Mouse (Mus musculus) natural killer cell, adult 2 months (primary cell): ENCODE data around the gene Il6st.
"Not testable (repeated sequence)": the region's sequence is repeated elsewhere in the genome, so short reads cannot be mapped to it uniquely, and the experiment has no call there.

Source experiments
- DNase-seq, 2 experiments: peaks; one replicate each; pipeline ENCODE4 v3.0.0; 2022; ENCODE audit warnings: low spot score in 2 of 2

The Il6st gene

DNA sequence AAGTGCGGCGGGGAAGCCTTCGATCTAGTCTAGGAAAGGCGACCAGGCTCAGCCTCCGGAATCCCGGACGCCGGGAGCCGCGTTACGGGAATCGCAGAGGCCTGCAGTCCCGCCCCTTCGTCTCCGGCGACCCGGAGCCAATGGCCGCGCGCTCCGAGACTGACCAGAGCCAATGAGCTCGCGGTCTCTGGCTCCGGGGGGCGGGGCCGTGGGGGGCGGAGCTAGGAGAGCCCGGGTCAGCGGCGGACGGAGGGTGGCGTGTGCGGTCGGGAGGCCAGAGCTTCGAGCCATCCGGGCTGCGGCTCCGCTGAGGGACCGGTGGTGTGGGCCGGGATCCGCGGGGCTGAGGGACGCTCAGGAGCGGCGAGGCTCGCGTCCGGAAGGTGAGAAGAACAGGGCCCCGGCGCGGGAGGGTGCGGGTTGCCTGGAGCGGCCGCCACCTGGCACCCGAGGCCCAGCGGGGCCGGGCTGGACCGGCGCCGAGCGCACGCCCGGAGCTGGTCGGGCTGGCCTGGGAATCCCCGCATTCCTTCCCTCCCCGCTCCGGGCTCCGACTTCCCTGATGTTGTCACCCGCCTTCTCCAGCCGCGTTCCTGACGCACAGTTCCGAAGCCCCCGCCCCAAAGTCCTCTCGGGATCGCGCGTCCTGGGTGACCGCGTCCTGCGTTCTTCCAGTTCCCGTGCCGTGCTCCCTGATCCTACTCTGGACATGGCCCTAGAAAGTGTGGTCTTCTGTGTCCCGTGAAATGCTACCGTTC lies at the start of gene Il6st:
Gene Il6st (plus strand): TSS at position 203 of the 758 bp plus-strand sequence.
- DNase-seq = peak; percentile 87 to 89

DNA sequence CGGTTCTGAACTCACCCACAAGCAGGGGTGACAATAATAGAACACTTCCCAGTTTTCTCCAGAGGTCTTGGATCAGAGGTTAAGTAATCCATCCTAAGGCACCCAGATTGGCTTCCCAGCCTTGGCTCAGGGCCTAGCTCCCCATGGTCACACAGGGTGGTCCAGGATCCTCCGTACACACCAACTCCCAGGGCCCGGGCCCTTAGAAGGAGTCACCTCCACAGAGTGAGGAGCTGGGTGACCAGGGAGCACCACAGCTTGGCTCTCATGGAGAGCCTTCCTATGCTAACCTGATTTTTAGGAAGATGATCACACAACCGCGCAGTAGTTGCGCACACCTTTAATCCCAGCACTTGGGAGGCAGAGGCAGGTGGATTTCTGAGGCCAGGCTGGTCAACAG lies 48.0 kb upstream of the Il6st start:
- DNase-seq = no peak

DNA sequence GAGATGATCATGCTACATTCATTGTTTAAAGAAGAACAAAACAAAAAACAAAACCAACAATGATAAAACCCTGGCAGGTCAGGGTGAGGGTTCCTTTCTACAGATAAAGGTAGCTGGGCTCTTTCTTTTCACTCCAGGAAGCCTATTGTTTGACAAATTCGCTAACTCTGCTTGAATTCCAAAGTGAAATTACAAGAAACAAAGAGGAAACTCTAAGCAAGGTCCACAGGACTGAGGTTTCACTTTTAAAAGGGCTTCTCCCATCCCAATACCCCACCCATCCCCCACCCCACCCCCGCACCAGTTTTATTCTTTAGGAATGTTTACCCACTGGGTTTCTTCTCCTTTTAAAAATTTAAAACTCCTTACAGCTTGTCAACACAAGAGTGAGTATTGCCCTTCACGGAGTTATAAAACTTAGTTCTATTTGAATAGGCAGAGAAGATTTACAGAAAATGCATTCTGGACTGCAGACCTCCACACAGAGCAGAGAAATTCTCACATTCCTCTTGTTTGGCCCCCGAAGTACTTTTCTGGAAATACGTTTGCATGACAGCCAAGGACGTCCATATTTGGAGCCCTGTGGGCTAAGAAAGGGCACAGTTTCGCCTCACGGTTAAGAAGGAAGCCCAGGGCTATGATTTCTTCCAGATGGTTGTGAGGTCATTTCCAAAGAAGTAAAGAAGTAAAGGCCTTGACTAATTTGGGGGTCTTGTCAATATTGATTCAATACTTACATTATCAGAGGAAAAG lies 47.3 kb upstream of the Il6st start:
- DNase-seq = no peak

DNA sequence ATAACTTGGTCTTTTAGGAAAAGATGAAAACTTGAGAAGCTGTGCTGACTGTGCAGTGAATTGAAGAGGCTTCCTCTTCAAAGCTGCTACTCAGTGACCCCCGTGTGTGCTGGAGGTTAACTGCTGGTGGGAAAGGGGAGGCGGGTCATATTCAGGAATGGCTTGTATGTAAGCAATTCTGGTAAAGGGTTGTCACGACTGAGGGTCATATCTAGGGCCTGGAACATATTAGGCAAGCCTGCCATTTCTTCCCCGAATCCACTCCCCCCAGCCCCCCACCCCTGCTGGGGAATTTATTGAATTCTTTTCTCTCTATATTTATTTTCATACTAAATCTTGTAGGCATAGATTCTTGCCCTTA lies 46.7 kb upstream of the Il6st start:
- DNase-seq = no peak

DNA sequence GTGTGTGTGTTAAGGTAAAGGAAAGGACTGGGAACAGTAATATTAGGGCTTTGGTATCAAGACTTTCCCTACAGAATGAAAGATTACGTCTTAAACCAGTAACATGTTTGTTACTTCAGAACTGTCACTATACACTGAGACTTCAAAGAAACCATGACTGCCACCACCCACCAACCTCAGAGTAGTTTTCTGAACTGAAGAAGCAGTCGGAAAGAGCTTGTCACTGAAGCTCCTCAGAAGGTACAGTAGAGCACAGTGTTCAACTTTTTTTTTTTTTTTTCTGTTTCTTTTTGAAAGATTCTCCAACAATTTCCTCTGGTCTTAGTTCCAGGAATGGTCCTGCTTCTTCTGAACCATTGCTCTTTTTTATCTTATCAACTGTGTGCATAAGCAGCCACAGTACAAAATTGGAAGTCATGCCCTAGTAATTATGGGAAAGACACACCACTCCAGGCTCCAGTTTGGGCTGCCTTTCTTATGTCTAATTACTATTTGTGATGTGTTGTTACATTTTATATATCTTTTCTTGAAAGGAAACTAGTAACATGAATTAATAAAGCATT lies 45.9 kb upstream of the Il6st start:
- DNase-seq = peak in 1 of 2 experiments; percentile 33

DNA sequence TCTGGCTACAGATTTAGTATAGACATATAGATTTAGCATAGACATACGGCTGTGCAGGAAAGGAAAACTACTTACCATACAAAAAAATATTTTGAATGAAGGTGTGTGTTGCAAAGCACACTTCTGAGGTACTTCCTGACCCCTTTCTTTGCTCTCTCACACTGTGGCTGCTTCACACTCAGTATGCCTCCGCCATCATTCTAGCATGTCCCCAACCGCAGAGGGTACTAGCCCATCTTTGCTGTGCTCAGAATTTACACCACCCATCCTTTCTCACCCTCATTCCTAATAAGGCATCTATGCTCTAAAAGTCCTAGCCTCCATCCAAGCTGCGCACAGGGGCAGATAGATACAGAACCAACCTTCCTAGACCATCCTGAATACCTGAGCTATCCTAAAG lies 45.3 kb upstream of the Il6st start:
- DNase-seq = peak in 1 of 2 experiments; percentile 23

DNA sequence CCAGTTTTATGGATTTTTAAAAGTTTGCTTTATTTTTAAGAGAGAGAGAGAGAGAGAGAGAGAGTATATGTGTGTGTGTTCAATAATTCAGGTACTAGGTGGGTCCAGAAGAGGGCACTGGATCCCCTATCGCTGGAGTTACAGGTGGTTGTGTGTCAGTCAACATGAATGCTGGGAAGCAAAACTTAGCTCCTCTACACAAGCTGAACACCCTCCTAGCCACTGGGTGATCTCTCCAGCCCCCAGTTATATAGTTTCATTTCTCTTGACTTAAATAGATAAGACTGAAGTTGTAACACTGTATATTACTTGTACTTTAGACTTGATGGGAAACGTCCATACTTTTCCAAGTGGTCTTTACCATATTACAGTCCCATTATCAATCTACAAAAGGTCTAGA lies 39.7 kb upstream of the Il6st start:
- peak in 1 of 2 experiments; percentile 34 for DNase-seq

DNA sequence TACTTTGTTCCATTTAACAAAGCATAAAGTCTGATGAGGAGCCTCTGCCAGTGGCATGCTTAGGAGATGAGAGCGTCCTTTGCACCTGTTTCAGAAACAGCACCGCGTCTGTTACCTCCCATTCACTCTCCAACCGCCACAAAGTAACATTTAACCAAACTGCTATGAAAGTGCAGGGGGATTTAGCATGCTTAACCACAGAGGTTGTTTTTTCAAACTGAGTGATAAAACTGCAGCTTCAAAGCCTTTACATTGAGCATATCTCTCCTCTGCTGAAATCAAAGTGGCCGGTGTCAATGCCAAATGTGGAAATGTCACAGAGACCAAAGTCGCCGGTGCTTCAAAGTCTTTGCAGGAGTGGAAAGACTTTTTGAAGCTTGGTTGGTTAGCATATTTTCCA lies 39.2 kb upstream of the Il6st start:
- DNase-seq = peak; percentile 31 to 44

DNA sequence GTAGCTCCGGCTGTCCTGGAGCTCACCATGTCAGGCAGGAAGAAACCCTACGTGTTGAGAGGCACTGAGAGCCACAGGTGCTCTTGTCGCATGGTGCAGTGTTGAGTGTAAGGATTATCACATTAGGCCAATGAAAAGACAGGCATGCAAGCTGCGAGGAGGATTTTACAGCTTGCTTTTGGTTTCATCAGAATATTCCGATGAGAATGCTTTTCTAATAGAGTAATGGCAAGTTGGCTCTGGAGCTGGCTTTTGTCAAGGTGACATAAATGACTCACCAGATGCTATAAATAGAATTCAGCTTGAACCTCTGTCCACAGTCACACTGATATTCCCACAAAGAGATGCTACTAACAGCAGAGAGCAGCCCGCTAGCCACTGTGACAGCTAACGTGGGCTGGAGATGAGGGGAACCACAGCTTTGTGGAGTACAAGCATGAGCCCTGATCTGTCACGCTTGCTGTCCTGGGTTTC lies 38.7 kb upstream of the Il6st start:
- peak; percentile 20 to 29 for DNase-seq

DNA sequence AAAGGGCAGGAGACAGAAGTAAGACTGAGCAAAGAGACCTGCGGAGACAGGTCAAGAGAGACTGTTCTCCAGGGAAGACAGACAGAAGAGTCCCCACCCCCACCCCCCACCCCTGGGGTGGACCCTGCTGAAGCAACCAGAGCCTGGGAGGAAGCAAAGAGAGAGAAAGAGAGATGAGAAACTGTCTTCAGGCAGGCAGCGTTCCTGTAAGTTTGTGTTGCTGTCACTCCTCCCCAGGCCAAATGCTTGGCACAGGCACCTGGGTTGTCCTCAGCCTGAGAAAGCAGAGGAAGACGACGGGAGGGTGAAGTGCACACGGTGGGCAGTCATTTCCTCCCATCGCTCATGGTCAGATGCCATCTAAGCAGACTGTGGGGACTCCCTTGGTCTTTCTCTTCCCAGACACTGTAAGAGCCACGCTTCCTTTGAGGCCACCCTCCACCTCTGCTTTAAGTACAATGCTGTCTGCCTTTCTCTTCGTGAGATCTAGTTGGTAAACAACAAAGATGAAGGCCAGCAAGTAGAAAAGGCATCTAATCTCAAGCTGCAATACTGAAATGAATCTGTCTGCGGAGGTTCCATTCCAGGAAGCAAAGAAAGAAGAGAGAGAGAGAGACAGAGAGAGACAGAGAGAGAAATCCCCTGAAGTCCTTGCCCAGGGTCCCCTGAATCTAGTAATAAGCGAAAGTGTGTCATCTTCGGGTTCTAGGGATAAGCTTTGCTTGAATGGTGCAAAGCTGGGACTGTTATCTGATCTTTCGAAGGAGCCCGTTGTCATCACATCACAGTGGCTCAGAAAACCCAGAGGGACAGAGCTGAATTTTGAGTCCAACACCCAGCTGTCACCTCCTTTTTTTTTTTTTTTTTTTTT lies 37.4 kb upstream of the Il6st start:
- no peak for DNase-seq

DNA sequence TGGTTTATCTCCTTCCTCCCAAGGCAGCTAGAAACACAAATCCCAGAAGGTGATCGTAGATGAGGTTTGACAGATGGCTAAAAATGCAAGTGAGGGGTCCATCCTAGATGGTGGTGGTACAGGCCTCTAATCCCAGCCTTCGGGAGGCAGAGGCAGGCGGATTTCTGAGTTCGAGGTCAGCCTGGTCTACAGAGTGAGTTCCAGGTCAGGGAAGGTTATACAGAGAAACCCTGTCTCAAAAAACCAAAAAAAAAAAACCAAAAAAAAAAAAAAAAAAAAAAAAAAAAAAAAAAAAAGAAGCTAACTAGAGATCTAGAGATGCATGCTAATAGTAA lies 36.8 kb upstream of the Il6st start:
- DNase-seq = not testable (repeated sequence)

DNA sequence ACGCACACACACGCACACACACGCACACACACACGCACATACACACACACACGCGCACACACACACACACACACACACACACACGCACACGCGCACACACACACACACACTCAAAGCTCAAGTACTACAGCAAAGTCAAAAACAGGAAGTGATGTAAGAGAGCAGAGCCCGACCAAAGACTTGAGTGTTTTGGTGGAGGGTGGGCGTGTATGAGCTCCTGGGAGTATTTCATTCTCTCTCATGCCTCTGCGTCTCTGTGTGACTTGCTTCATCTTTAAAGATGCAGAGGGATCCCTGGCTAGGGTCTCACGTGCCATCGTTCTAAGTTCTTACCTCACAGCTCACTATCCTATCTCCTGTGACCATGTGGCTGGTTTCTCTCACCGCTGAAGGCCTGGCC lies 36.3 kb upstream of the Il6st start:
- peak; percentile 41 to 72 for DNase-seq

DNA sequence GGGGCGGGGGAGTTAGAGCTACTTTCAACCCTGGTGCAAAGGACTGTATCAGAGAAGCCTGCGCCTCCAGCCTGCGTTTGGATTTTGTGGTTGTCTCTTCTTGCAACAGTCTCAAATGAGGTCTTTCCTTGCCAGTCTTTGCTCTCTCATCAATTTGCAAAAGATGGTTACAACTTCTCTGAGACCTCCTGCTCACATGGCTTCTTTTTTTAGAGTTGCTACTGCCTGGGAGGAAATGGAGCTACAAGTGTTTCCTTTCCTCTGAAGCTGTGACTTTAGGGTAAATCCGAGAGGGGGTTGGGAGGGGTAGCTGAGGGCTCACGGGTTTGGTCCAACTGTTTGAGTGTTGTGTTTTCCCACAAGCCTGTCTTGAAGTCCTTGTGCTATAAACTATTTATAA lies 30.6 kb upstream of the Il6st start:
- peak; percentile 40 to 54 for DNase-seq

DNA sequence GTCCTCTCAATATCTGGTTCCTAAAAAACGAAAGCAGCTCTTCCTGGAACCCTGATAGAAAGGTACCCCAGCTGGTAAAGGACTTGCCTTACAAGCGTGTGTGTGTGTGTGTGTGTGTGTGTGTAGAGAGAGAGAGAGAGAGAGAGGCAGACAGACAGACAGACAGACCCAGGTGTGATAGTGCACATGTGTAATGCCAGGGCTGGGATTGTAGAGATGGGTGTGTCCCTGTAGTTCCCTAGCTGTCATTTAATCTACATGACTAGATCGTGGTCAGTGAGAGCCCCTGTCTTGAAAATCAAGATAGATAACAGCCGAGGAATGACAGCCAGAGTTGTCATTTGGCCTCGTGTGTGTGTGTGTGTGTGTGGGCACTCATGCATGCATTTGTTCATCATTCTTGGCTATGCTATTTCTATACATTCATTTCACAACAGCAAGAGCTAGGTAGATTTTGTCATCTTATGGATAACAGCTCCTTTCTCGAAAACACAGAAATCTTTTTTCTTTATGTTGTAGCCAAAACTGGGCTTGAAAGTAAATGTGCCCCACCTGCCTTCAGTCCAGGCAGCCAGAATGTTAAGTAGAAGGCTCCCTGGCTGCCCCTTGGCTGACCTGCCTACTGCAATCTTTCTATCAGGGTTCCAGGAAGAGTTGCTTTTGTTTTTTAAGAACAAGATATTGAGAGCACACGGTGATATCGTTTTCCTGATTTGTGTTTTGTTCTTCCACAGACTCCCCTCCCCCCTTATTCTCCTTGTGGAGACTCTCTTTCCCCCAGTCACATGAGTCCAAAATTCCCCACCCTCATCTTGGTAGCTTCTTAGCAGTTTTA lies 28.4 kb upstream of the Il6st start:
- peak in 1 of 2 experiments; percentile 13 for DNase-seq

DNA sequence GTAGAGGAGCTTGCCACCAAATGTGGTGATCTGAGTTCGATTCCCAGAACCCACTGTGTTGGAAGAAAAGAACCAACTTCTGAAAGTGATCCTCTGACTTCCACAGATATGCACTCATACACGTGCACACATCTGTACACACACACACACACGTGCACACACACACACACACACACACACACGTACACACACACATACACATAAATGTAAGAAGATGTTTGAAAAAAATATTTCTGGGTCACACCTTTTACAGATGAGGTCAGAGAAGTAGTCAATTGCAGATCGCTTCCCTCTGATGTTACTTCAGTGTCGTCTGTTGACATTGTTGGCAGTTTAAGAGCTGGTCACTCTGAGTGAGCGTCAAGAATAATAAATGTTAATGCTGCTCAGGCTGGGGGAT lies 27.6 kb upstream of the Il6st start:
- no peak for DNase-seq

DNA sequence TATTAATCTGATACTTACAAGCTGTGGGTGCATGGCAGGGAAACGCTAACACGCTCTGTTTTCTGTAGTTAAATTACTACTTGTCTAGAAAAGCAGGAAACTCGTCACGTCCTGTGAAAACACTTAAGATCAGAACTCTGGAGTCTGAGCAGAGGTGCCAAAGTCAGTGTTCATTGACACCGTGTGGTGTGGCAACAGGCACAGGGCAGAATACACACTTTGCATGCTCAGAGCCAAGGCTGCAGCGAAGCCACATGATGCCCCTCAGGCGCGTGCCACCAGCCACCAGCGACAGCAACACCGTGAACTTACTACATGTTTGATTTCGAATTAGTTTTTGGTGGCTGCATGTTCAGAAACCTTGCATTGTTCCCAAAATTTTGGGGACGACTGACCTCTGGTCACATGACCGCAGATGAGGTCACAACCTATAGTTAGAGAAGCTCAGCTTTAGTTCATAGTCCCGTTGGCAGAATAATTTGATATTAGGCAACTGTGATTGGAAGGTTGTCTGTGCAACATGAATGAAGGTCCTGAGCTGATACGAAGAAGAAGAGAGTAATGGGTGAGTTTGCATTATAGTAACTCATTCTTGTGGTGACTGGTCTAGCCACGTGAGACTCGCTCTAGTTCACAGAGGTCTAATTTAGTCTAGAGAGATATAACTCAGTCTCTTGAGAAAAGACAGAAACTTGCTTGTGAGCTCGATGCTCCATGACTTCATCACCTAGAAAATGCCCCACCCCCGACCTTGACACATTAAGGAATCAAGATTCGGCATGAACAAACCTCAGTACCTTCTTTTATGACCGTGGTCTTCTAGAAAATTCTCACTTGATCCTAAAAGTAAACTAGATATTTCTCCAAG lies 25.6 kb upstream of the Il6st start:
- DNase-seq = peak; percentile 75 to 80

DNA sequence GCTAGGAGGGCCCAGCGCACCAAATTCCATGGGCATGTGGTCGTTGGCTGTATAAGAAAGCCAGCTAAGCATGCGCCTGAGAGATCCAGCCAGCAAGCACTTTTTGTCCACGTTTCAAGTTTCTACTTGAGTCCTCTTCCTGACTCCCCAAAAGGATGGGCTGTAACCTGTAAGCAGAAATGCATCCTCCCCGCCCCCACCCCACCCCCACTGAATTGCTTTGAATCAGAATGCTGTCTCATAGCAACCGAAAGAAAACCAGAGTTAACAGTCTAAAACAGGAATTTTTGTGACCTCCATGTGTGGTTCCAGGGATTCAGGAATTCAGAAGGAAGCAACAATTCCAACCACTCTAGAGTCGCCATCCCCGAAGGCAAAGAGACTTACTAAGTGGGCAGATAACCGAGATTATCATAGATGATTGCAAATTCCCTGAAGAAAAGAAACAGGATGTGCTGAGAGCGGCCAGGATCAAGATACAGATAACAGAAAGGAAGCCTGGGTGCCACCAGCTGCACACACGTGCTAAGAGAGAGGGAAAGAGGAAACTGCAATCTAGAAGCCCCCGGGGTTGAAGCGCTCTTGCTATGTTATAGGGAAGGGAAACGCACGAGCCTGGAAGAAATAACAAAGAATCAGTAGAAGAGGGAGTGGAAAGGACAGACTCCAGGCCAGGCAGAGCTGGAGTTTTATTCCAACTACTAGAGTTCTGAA lies 24.6 kb upstream of the Il6st start:
- no peak for DNase-seq

DNA sequence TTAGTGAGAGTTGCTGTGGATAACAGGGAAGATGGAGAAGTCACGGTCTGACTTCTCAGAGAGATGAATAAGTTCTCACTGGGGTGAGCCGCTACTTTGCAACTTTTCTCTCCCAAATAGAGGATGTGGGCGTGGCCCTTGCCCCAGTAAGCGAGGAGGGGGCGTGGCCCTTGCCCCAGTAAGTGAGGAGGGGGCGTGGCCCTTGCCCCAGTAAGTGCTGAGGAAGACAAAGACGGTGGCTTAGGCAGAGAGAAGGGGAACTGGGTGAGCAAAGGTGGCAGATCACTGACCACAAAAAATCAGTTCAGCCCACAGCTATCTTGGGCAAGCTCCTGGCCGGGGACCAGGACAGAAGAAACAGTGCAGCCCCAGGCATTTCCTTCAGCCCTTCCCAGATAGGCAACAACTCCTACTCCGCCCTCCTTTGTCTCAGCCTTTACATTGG lies 23.9 kb upstream of the Il6st start:
- peak; percentile 44 to 77 for DNase-seq

DNA sequence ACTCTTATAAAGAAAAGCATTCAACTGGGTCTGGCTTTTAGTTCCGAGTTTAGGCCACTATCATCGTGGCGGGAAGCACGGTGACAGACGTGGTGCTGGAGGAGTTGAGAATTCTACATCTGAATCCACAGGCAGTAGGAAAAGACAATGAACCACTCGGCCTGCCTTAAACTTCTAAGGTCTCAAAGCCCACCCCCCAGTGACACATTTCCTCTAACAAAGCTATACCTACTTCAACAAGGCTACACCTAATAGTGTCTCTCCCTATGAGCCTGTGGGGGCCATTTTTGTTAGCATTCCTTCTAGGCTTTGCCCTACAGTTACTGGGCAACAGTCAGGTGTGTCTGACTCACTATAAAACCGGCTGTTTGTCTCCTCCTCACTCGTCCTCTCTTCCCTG lies 23.2 kb upstream of the Il6st start:
- DNase-seq = no peak
